Mouse (Mus musculus): ENCODE results near the gene B630019K06Rik. TPM values are rescaled to one million over a fixed set of nuclear protein-coding genes. Genes with fewer than 3 reads are reported as not detected.

B630019K06Rik gene
- polyA plus RNA-seq, 1 experiment from 2014 or later = 39.1 TPM

GRCm38 (mm10) chrX:8901906-8902472 is 9.8 kb downstream of the B630019K06Rik start:
- Histone ChIP-seq H3K4me2 (replicated peaks) (no peak overlapping the region), H3K4me1 (replicated peaks; ENCODE audit: control insufficient read depth, insufficient read depth, low read length) (no peaks in the 10 kb centered on the region), H3K9me3 (ENCODE audit: control insufficient read depth, low read length) (no peaks in the 10 kb centered on the region), H3K4me3 (replicated peaks; ENCODE audit: low read length) (no peak overlapping the region), H3K27ac (no peak overlapping the region), H3K36me3 (replicated peaks; ENCODE audit: control insufficient read depth, insufficient read depth) (no peaks in the 10 kb centered on the region), H3K27me3 (ENCODE audit: control insufficient read depth, insufficient read depth, low read length) (no peaks in the 10 kb centered on the region), H3K9ac (no peak overlapping the region)
- ATAC-seq (ENCODE audit: low FRiP score) = peak; percentile 59; the same call in 1 of the 2 replicates
- WGBS = 29% methylated on average over 7 of the region's 7 CpGs
- no peak for DNase-seq (ENCODE audit: low spot score)

DNA sequence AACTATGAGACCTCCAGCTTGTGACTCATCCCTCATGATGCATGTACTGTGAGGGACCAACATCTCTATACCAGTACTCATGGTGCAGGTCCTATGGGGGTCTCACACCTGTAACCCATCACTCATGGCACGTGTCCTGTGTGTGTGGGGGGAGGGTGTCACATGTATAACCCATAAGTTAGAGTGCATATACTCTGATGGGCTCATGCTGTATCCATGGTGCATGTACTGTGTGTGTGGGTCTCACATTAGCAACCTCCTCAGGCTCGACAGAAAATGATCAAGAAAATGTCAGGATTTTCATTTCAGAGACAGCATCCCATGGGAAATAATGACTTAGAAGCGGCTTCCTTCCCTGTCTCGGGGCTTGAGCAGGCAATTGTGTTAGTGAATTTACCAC is 28.9 kb downstream of the B630019K06Rik start:
- no peak overlapping the region for H3K27ac ChIP-seq
- no peaks in the 10 kb centered on the region for H3K27me3 ChIP-seq (ENCODE audit: control insufficient read depth, insufficient read depth, low read length)
- 71% methylated on average over 4 of the region's 4 CpGs for WGBS
- H3K9ac ChIP-seq = no peak overlapping the region
- no peaks in the 10 kb centered on the region for H3K36me3 ChIP-seq (replicated peaks; ENCODE audit: control insufficient read depth, insufficient read depth)
- H3K4me2 ChIP-seq (replicated peaks) = no peak overlapping the region
- DNase-seq (ENCODE audit: low spot score) (no peak), ATAC-seq (ENCODE audit: low FRiP score) (peak; percentile 43; the same call in 1 of the 2 replicates)
- H3K4me3 ChIP-seq (replicated peaks; ENCODE audit: low read length) = no peak overlapping the region
- no peaks in the 10 kb centered on the region for H3K9me3 ChIP-seq (ENCODE audit: control insufficient read depth, low read length)
- no peaks in the 10 kb centered on the region for H3K4me1 ChIP-seq (replicated peaks; ENCODE audit: control insufficient read depth, insufficient read depth, low read length)

GRCm38 (mm10) chrX:8921813-8922607 is 29.8 kb downstream of the B630019K06Rik start:
- H3K4me3 ChIP-seq (replicated peaks; ENCODE audit: low read length) = no peak overlapping the region
- H3K27ac ChIP-seq = no peak overlapping the region
- 58% methylated on average over 9 of the region's 9 CpGs for WGBS
- H3K36me3 ChIP-seq (replicated peaks; ENCODE audit: control insufficient read depth, insufficient read depth) = no peaks in the 10 kb centered on the region
- H3K27me3 ChIP-seq (ENCODE audit: control insufficient read depth, insufficient read depth, low read length) = no peaks in the 10 kb centered on the region
- H3K9ac ChIP-seq = no peak overlapping the region
- no peaks in the 10 kb centered on the region for H3K4me1 ChIP-seq (replicated peaks; ENCODE audit: control insufficient read depth, insufficient read depth, low read length)
- no peak overlapping the region for H3K4me2 ChIP-seq (replicated peaks)
- no peaks in the 10 kb centered on the region for H3K9me3 ChIP-seq (ENCODE audit: control insufficient read depth, low read length)
- no peak for DNase-seq (ENCODE audit: low spot score)
- no peak for ATAC-seq (ENCODE audit: low FRiP score)

- WGBS = 32% methylated on average over 4 of the region's 4 CpGs
- ATAC-seq (ENCODE audit: low FRiP score) = no peak
- Histone ChIP-seq H3K4me3 (replicated peaks; ENCODE audit: low read length) (no peak overlapping the region), H3K27me3 (ENCODE audit: control insufficient read depth, insufficient read depth, low read length) (no peaks in the 10 kb centered on the region), H3K9me3 (ENCODE audit: control insufficient read depth, low read length) (no peaks in the 10 kb centered on the region), H3K36me3 (replicated peaks; ENCODE audit: control insufficient read depth, insufficient read depth) (no peaks in the 10 kb centered on the region), H3K4me1 (replicated peaks; ENCODE audit: control insufficient read depth, insufficient read depth, low read length) (no peaks in the 10 kb centered on the region), H3K4me2 (replicated peaks) (no peak overlapping the region), H3K27ac (no peak overlapping the region), H3K9ac (no peak overlapping the region)
- DNase-seq (ENCODE audit: low spot score) = no peak
Measured at GRCm38 (mm10) chrX:8927308-8927707, 35.1 kb downstream of the B630019K06Rik start.

DNA sequence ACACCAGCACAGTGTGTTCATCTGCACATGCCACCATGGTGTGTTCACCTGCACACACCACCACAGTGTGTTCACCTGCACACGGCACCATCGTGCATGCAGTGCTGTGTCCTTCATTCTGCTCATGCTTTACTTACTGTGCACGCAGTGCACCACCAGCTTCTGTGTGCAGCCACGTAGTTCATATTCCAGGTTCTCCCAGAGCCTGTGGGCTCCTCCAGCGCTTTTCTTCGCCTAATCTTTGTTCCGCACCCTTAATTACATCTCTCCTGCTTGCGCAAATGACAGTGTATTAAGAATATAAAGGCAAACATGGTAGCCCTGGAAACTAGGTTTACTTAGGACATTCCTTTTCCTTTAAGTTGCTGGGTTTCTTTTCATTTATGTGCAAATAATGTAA is 51.9 kb downstream of the B630019K06Rik start:
- no peak for DNase-seq (ENCODE audit: low spot score)
- Histone ChIP-seq H3K9ac (no peak overlapping the region), H3K9me3 (ENCODE audit: control insufficient read depth, low read length) (no peaks in the 10 kb centered on the region), H3K4me2 (replicated peaks) (no peak overlapping the region), H3K27me3 (ENCODE audit: control insufficient read depth, insufficient read depth, low read length) (no peaks in the 10 kb centered on the region), H3K4me1 (replicated peaks; ENCODE audit: control insufficient read depth, insufficient read depth, low read length) (no peaks in the 10 kb centered on the region), H3K36me3 (replicated peaks; ENCODE audit: control insufficient read depth, insufficient read depth) (no peaks in the 10 kb centered on the region), H3K27ac (no peak overlapping the region), H3K4me3 (replicated peaks; ENCODE audit: low read length) (no peak overlapping the region)
- no peak for ATAC-seq (ENCODE audit: low FRiP score)
- WGBS = 72% methylated on average over 8 of the region's 8 CpGs

Other genes with a start within 250 kb of the B630019K06Rik start
- not detected in 2 replicates for gene Ssxb8, start 201.5 kb upstream of the B630019K06Rik start, polyA plus RNA-seq (2014; fragmentation: Nextera tagmentation; extraction: Ambion mirVana)
- not detected in 2 replicates for gene Ssx9, start 143.9 kb upstream of the B630019K06Rik start, polyA plus RNA-seq (2014; fragmentation: Nextera tagmentation; extraction: Ambion mirVana)
- gene Ssxb5, start 88.7 kb upstream of the B630019K06Rik start, polyA plus RNA-seq (2014; fragmentation: Nextera tagmentation; extraction: Ambion mirVana) = not detected in 2 replicates
- not detected in 2 replicates for gene Gm6592, start 48.4 kb upstream of the B630019K06Rik start, polyA plus RNA-seq (2014; fragmentation: Nextera tagmentation; extraction: Ambion mirVana)
- not detected in 2 replicates for gene Gm5751, start 18.1 kb upstream of the B630019K06Rik start, polyA plus RNA-seq (2014; fragmentation: Nextera tagmentation; extraction: Ambion mirVana)
- gene Fthl17b, start 70.6 kb downstream of the B630019K06Rik start, polyA plus RNA-seq (2014; fragmentation: Nextera tagmentation; extraction: Ambion mirVana) = not detected in 2 replicates
- gene Fthl17c, start 84.2 kb downstream of the B630019K06Rik start, polyA plus RNA-seq (2014; fragmentation: Nextera tagmentation; extraction: Ambion mirVana) = not detected in 2 replicates
- gene Fthl17d, start 94.4 kb downstream of the B630019K06Rik start, polyA plus RNA-seq (2014; fragmentation: Nextera tagmentation; extraction: Ambion mirVana) = not detected in 2 replicates
- not detected in 2 replicates for gene Fthl17e, start 141.1 kb downstream of the B630019K06Rik start, polyA plus RNA-seq (2014; fragmentation: Nextera tagmentation; extraction: Ambion mirVana)
- gene Fthl17f, start 170.6 kb downstream of the B630019K06Rik start, polyA plus RNA-seq (2014; fragmentation: Nextera tagmentation; extraction: Ambion mirVana) = not detected in 2 replicates
- not detected in 2 replicates for gene 4930402K13Rik, start 212.2 kb downstream of the B630019K06Rik start, polyA plus RNA-seq (2014; fragmentation: Nextera tagmentation; extraction: Ambion mirVana)